Mouse (Mus musculus): ENCODE results near the gene Cysltr2.

Gene Cysltr2

DNA sequence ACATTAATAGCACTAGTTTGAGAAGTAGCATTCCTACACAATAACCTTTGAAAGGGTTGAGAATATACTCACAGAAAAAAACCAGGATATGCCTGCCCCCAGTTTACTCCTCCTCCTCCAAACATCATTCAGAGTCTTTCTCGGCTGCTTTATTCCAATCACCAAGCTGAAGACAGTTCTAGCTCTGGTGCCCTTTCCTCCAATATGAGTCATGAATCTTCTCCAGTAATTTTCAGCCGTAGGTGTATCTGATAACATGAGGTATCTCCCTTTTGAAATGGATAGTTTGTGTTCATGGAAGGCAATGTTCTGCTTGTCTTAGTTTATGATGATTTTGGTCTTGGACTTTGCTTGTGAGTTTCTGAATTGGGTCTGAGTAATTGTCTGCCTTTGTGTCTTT, 62.9 kb downstream of the Cysltr2 start:
- in situ Hi-C loops (cut with MseI, MboI) = loop anchor here (10.0 to 25.0 kb wide), 2 partner anchors 61 to 274 kb away; partner anchors contain the start of gene Fndc3a (in 2 of the 2)

DNA sequence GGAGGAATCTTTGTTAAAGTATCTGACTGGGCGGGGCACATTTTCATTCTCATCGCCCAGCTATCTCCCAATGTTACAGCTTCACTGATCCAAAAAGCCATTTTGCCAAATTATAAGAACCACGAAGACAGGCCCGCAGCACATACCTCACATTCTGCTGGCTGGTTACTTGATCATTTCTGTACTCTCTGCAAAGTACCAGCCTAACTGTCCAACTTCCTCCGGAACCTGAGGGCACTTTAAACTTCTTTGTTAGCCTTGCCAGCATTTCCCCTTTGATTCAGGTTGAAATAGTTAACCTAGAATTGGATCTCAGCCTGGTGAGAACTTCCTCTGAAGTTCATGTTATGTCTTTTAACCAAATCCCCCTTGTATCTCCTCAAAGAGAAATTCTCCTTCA, 63.8 kb downstream of the Cysltr2 start:
- in situ Hi-C loops (cut with MseI, MboI) = loop anchor here (10.0 to 25.0 kb wide), 2 partner anchors 60 to 273 kb away; partner anchors contain the start of gene Fndc3a (in 2 of the 2)

DNA sequence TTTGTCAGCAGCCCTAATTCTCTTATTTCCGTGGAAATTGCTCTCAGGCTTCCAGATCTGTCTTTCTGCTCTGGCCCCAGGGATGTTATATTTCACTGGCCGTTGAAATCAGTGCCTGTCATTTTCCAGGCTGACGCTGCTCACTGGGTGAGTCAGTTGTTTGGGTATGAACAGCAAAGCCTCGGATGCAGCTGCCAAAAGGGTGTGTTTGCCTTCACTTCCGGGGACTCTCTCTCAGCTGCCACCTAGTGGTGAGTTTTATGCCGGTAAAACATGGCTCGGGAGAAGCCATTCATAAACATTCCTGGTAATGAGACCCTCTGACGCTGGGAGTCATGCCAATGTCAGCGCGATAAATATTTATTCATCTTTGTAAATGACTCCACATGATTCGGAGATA, 65.5 kb downstream of the Cysltr2 start:
- in situ Hi-C loops (cut with MseI, MboI) = loop anchor here (10.0 to 25.0 kb wide), 2 partner anchors 59 to 271 kb away; partner anchors contain the start of gene Fndc3a (in 2 of the 2)

DNA sequence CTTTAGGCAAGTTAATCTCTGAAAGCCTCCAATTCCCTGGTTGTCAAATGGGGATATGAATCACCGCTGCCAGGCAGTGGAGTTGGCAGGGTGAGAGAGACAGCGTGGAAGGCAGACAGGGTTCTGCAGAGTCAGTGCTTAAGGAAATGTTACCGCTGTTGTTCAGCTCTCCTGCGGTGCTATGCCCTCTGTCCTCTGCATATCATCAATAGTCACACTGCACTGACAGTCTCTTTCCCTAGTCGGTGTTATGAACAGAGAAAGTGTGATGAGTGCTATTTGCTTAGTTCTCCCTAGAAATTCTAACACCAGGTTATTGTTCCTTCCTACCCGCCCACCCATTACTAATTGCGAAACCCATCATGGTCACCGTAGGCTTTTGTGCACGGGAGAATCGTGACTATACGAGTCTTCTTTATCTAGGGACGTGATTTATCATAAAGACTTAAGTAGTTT, 65.9 kb downstream of the Cysltr2 start:
- in situ Hi-C loops (cut with MseI, MboI) = loop anchor here (10.0 to 25.0 kb wide), 2 partner anchors 58 to 271 kb away; partner anchors contain the start of gene Fndc3a (in 2 of the 2)

DNA sequence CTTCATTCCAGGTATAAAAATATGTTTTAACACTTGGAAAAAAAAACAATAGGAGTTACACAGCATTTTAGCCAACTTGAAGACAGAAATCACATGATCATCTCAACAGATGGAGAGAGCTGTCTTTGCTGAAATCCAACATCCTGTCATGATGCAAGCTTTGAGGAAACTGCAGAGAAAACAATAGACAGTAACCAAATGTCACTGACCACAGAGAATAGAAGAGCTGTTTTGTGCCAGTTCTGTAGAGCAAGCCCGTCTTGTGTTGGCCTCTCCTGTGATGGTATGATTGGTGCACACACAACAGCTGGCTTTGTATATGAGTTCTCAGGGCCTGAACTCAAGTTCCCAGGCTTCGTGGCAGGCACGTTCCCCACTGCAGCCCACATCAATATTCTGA, 68.2 kb downstream of the Cysltr2 start:
- in situ Hi-C loops (cut with MseI, MboI) = loop anchor here (10.0 to 25.0 kb wide), 2 partner anchors 56 to 268 kb away; partner anchors contain the start of gene Fndc3a (in 2 of the 2)

DNA sequence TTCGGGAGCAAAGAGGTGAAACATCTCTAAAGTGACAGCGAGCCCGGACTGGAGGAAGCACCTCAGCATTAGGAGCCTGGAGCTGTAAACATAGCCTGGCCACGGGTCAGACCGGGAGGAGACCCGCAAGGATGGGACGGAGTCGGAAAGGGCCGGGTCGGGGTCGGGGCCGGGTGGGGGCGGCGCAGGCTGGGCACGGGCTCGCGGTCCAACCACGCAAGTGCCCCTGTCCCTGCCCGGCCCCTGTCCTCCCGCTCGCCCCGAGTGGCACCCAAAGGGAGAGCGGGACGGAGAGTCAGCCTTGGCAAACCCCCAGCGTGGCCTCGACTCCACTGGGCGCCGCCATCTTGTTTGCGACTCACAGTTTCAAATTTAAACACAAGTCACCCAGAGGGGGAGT, 68.8 kb downstream of the Cysltr2 start:
- in situ Hi-C loops (cut with MseI, MboI) = loop anchor here (10.0 to 25.0 kb wide), 2 partner anchors 55 to 268 kb away; partner anchors contain the start of gene Fndc3a (in 2 of the 2)

DNA sequence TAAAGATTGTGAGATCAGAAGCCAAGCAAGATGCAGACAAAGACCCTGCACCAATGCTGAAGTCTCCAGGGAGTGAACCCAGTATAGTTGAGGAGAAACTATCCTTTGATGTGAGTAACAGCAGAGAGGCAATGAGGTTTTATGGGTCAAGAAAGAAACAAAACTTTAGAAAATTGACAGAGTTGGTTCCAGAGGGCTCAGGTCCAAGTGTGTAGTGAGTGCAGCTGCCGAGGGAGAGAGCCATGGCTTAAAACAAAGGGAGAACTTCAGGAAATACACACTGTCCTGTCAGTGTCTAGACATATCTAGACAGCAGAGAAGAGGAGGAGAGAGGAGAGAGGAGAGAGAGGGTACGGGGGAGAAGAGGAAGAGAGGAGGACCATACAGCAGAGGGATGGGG, 72.8 kb downstream of the Cysltr2 start:
- in situ Hi-C loops (cut with MseI, MboI) = loop anchor here (5.0 to 25.0 kb wide), 2 partner anchors 44 to 264 kb away; partner anchors contain the start of gene Fndc3a (in 2 of the 2)
